Mouse (Mus musculus): Measurements from ENCODE around the gene Mcfd2.

- TF ChIP-seq CTCF (IDR thresholded peaks at IDR 0.05; ENCODE audit: insufficient read depth, low read depth, low read length) = no peak
- TF ChIP-seq POLR2A (IDR thresholded peaks at IDR 0.05; ENCODE audit: insufficient read depth, low read depth, low read length) = no peak
These were observed 34.6 kb upstream of the Mcfd2 start for GRCm38 (mm10) chr17:87300340-87300739.
